Mouse (Mus musculus) B cell, adult (primary cell): ENCODE measurements around the gene Sin3b. TPM values are rescaled to one million over a fixed set of nuclear protein-coding genes. Genes with fewer than 3 reads are reported as not detected.

ENCODE experiments used
- total RNA-seq: library from RNA; stranded (reverse); gene quantifications from 4 replicates; pipeline ENCODE4 v1.2.4, GENCODE M21; 2023; ENCODE audit not compliant: inconsistent age

Sin3b gene
- total RNA-seq = 142 to 155 TPM (median 143 TPM) in 4 replicates

GRCm38 (mm10) chr8:72722769-72723650 lies at the start of gene Sin3b:
TSS of gene Sin3b (plus strand) at chr8:72723285.

GRCm38 (mm10) chr8:72761322-72762051 lies 38.4 kb downstream of the Sin3b start, which contains the start of gene F2rl3:
TSS of gene F2rl3 (plus strand) at chr8:72761880.

Other genes with a start within 250 kb of the Sin3b start
- gene Cherp, start 248.1 kb upstream of the Sin3b start, total RNA-seq = 118 to 152 TPM (median 126 TPM) in 4 replicates
- 63.5 to 70.0 TPM (median 67.4 TPM) in 4 replicates for gene Slc35e1, start 230.7 kb upstream of the Sin3b start, total RNA-seq
- 18.7 to 21.2 TPM (median 19.7 TPM) in 4 replicates for gene Med26, start 175.0 kb upstream of the Sin3b start, total RNA-seq
- gene Smim7, start 152.2 kb upstream of the Sin3b start, total RNA-seq = 156 to 184 TPM (median 168 TPM) in 4 replicates
- 0.87 to 3.3 TPM (median 0.96 TPM) in 4 replicates for gene Tmem38a, start 151.2 kb upstream of the Sin3b start, total RNA-seq
- gene Nwd1, start 76.6 kb upstream of the Sin3b start, total RNA-seq = 0.06 TPM in 1 of 4 replicates, not detected in the others
- 0.57 to 1.4 TPM (median 0.98 TPM) in 4 replicates for gene F2rl3, start 38.6 kb downstream of the Sin3b start, total RNA-seq